Mouse (Mus musculus) bone marrow macrophage, adult 2 months (primary cell): ENCODE data around the gene Fndc3b.

Experiments
- CTCF ChIP-seq: IDR thresholded peaks from 2 replicates; pipeline ENCODE4 v1.5.1; 2012; ENCODE audit warnings: low read depth, mild to moderate bottlenecking, low read length, moderate library complexity
- POLR2A ChIP-seq: IDR thresholded peaks from 2 replicates; pipeline ENCODE4 v1.6.1; 2012; ENCODE audit warnings: mild to moderate bottlenecking, low read depth, low read length, borderline replicate concordance

DNA sequence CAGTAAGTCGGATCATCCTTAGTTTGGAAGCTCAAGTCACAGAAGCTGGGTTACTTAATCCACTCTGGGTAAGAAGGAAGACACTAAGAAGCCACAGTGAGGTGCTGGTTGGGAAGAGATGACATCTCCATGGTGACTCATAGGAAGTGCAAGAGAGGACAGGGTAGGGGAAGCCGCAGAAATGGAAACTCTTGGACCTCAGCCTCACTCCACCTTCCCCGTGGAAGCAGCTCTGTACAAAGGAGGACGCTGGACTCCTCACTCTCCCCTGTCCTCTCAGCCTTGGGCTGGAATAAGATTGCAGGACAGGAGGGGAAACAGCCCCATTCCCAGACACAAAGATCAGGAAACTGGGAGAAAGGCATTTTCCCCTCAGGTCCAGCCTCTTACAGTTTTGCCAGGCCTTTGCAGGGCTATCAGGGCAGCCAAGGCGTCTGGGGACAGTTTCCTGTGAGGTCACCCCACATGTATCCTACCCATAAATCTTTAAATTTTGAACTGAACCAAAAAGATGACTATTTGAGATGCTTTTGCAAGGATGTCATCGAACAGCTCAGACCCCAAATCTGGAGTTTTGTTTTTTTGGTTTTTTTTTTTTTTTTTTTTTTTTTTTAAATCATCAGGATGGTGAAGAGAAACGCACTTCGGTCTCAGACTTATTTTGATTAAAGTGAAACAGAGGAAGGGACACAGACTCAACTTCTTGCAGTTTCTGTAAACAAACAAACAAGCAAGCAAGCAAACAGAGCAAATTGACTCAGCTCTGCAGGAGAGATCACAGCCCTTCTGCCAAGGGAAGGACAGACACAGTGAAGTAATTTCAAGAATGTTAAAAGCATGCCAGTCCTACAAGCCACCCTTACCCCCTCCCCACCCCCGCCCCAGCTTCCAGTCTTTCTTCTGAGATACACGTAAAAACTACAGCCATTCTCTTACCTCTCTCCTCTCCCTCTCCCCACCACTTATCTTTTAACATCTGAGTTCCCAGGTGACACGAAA, 126.2 kb downstream of the Fndc3b start:
- TF ChIP-seq POLR2A (no peak), CTCF (no peak)
